Mouse (Mus musculus): ENCODE measurements around the gene Ccdc22. TPM values are rescaled to one million over a fixed set of nuclear protein-coding genes. Genes with fewer than 3 reads are reported as not detected.

Gene Ccdc22
- polyA plus RNA-seq, 1 experiment: 33.6 TPM

- no peak for TF ChIP-seq GATA1 (IDR thresholded peaks at IDR 0.05; ENCODE audit: low read length)
Observed at GRCm38 (mm10) chrX:7595371-7595770, 9.9 kb downstream of the Ccdc22 start.

DNA sequence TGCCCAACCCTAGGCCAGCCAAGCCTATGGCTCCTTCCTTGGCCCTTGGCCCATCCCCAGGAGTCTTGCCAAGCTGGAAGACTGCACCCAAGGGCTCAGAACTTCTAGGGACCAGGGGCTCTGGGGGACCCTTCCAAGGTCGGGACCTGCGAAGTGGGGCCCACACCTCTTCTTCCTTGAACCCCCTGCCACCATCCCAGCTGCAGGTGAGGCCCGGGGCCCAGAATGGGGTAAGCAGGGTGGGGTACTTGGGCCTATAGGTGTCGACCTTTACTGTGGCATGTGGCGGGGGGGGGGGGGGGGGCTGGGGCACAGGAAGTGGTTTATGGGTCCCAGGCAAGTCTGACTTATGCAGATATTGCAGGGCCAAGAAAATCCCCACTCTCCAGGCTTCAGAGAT is 19.0 kb downstream of the Ccdc22 start:
- TF ChIP-seq GATA1 (IDR thresholded peaks at IDR 0.05; ENCODE audit: low read length): no peak

DNA sequence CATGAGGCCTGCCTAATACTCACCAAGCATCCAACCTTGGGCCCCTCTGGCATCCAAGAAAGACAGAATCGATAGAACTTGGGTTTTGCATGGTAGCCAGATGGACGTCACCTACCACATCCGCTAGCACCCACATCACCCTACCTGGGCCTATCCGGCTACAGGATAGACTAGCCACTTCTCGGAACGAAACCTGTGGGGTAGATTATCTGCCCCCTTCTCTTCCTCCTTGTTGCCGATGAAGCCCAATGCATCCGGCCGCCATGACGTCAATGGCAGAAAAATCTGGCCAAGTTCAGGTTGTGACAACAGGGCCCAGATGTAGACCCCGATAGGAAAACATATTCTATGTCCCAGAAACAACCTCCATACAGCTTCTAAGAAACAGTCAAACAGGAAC is 21.4 kb downstream of the Ccdc22 start:
- no peak for TF ChIP-seq GATA1 (IDR thresholded peaks at IDR 0.05; ENCODE audit: low read length)

GRCm38 (mm10) chrX:7581151-7581550 is 24.2 kb downstream of the Ccdc22 start:
- TF ChIP-seq GATA1 (IDR thresholded peaks at IDR 0.05; ENCODE audit: low read length): no peak

- TF ChIP-seq GATA1 (IDR thresholded peaks at IDR 0.05; ENCODE audit: low read length): no peak
Observed at GRCm38 (mm10) chrX:7574885-7575231, 30.5 kb downstream of the Ccdc22 start.

GRCm38 (mm10) chrX:7574087-7574884 is 31.0 kb downstream of the Ccdc22 start, which contains the start of gene Ppp1r3f:
Gene Ppp1r3f (minus strand): TSS chrX:7574283.
- no peak for TF ChIP-seq GATA1 (IDR thresholded peaks at IDR 0.05; ENCODE audit: low read length)

DNA sequence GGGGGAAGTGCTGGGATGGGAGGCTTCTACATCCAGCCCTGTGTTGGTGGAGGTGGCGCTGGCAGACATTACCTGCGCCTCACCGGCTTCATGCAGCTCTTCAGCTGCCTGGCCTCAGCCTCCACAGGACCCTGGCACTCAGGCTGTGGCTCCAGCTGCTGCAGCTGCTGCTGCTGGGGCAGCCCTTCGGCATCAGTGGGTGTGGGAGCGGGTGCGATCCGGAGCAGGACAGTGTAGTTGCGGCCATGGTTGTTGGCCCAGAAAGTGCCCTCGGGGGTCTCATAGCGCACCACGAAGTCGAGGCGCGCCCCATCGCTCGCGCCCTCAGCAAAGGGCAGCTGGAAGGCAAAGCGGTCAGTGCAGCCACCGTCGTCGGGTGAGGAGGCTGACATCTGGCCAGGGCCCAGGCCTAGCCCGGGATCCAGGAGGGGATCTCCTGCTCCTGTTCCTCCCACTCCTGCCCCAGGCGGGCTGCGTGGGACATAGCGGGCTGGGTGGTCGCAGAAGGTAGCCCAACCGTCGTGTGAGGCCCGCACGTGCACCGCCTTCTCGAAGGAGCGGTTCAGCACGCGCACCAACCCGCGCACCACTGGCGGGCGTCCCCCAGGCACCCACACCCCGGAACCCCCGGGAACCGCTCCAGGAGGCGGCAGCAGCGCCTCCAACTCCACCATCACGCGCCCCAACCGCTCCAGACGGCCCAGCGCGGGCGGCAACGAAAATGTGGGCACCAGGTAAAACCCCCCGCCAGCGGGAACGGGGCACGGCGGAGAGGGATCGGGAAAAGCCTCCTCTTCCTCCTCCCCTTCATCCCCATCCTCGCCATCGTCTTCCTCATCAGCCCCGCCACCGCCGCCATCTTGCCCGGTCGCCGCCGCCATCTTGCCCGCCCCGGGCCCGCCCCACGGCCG is 31.9 kb downstream of the Ccdc22 start, which contains the start of gene Foxp3:
Gene Foxp3, plus strand, starts transcription at position 469 of the 911 bp plus-strand sequence.
- no peak for TF ChIP-seq GATA1 (IDR thresholded peaks at IDR 0.05; ENCODE audit: low read length)

DNA sequence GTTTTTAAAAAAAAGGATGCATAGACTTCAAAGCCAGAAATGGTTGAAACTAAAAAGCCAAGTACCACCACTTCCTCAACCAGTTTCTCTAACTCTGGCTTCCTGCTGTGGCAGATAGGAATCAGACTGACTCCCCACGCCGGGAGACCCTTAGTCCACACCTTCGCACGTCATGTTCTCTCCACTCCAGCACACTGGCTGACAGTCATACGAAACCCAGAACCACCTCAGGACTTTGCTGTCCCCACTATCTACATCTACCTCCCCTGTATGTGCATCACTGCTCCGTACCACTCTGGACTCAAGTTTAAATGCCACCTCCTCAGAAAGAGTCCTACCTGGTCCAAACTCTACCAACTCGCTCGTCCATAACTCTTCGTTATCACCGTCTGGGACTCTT is 32.9 kb downstream of the Ccdc22 start:
- TF ChIP-seq GATA1 (IDR thresholded peaks at IDR 0.05; ENCODE audit: low read length): no peak

DNA sequence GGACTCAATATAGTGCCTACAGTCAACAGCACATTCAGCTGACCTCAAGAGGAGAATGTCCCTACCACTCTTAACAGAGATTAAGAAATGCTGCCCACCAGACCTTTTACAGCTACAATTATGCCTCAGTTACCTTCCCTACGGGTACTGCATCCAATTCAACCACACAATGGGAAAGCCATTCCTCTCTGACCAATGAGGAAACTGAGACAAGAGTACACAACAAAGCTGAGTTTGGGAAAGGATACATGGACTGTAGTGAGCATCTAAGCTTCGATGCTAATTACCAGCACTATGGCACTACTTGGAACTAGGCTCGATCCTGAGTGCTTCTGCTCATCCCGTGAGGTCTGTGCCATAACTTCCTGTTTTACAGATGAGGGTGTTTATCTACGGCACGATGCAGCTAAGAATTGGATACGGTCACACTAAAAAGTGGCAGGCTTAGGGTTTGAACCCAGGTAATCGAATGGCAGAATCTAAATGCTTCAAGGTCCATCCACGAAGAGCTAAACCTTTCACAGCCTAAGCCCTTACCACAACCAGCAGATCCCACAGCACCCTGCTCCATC is 33.7 kb downstream of the Ccdc22 start:
- TF ChIP-seq GATA1 (IDR thresholded peaks at IDR 0.05; ENCODE audit: low read length): no peak

DNA sequence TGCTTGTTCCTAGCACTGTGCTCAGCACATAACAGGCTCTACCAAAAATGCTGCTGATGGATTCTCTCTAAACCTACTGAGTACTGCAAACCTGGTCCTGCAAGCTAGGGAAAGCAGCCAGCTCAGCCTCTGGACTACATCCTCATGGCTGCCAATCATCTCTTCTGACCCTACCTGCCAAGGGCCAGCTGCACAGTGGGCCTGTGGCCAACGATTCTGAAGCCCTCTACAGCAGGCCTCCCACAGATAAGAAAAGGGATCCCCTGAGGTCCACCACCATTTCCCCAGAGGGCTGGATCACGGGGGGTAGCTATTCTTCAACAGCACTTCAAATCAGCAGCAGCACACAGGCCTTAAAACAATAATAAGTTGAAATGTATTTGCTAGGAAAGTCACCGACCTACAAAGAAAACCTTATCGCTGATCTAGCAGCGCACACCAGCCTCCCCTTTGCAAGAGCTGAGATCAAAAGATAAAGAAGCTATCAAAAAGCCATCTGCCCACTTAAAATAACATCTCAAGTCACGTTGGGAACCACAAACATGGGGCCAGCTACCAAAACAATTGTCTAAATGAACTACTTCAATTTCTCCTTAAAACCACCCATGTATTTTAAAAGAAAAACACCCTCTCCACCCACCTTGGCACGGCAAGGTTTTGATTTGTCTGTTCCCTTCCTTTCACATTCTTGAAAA is 34.7 kb downstream of the Ccdc22 start:
- peak; percentile 29 for TF ChIP-seq GATA1 (IDR thresholded peaks at IDR 0.05; ENCODE audit: low read length)

GRCm38 (mm10) chrX:7567491-7567890 is 37.8 kb downstream of the Ccdc22 start:
- TF ChIP-seq GATA1 (IDR thresholded peaks at IDR 0.05; ENCODE audit: low read length): no peak

- no peak for TF ChIP-seq GATA1 (IDR thresholded peaks at IDR 0.05; ENCODE audit: low read length)
Observed at GRCm38 (mm10) chrX:7566352-7566751, 39.0 kb downstream of the Ccdc22 start.

DNA sequence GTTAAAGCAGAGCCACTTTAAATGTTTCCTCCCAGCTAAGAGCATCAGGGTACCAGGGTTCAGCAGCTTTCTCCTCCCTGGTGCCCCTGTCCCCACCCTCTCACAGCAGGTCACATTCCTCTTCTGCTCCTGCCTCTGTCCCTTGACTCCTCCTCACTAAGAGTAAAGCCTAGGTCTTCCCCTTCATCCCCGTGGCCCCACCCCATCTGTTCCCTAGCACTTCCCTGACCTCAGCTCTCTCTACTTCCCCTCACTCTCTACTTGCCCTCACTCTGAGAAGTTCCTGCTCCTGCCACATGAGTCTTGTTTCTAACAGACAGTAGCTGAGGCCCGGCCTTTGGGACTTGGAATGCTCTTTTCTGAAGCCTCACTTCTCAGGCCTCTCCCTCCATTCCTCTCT is 42.2 kb downstream of the Ccdc22 start:
- no peak for TF ChIP-seq GATA1 (IDR thresholded peaks at IDR 0.05; ENCODE audit: low read length)

- TF ChIP-seq GATA1 (IDR thresholded peaks at IDR 0.05; ENCODE audit: low read length): no peak
Observed at GRCm38 (mm10) chrX:7553474-7553873, 51.8 kb downstream of the Ccdc22 start.

Other genes with a start within 250 kb of the Ccdc22 start
- gene Usp27x, start 229.7 kb downstream of the Ccdc22 start, polyA plus RNA-seq (2012): 0.28 and 0.42 TPM in 2 replicates
- 0.21 and 0.60 TPM in 2 replicates for gene Foxp3, start 31.9 kb downstream of the Ccdc22 start, polyA plus RNA-seq (2012)
- 1.9 and 2.3 TPM in 2 replicates for gene Ppp1r3f, start 31.2 kb downstream of the Ccdc22 start, polyA plus RNA-seq (2012)
- gene Cacna1f, start 1.6 kb upstream of the Ccdc22 start, polyA plus RNA-seq (2012): 0.02 and 0.10 TPM in 2 replicates
- 0.18 and 0.27 TPM in 2 replicates for gene Syp, start 33.0 kb upstream of the Ccdc22 start, polyA plus RNA-seq (2012)
- not detected in 2 replicates for gene Prickle3, start 51.7 kb upstream of the Ccdc22 start, polyA plus RNA-seq (2012)
- gene Plp2, start 65.9 kb upstream of the Ccdc22 start, polyA plus RNA-seq (2012): 8.9 and 13.9 TPM in 2 replicates
- gene Magix, start 75.7 kb upstream of the Ccdc22 start, polyA plus RNA-seq (2012): not detected in 2 replicates
- gene Gpkow, start 91.6 kb upstream of the Ccdc22 start, polyA plus RNA-seq (2012): 6.1 and 9.3 TPM in 2 replicates
- 14.2 and 17.0 TPM in 2 replicates for gene Wdr45, start 108.8 kb upstream of the Ccdc22 start, polyA plus RNA-seq (2012)
- 1.5 and 4.7 TPM in 2 replicates for gene Gm45208, start 116.7 kb upstream of the Ccdc22 start, polyA plus RNA-seq (2012)
- 9.2 and 10.4 TPM in 2 replicates for gene Praf2, start 122.9 kb upstream of the Ccdc22 start, polyA plus RNA-seq (2012)
- 9.6 and 11.4 TPM in 2 replicates for gene Ccdc120, start 145.4 kb upstream of the Ccdc22 start, polyA plus RNA-seq (2012)
- gene Tfe3, start 157.0 kb upstream of the Ccdc22 start, polyA plus RNA-seq (2012): 36.2 and 43.7 TPM in 2 replicates
- 23.3 and 28.3 TPM in 2 replicates for gene Gripap1, start 184.2 kb upstream of the Ccdc22 start, polyA plus RNA-seq (2012)
- 0.22 and 0.31 TPM in 2 replicates for gene Kcnd1, start 216.8 kb upstream of the Ccdc22 start, polyA plus RNA-seq (2012)
- gene Otud5, start 235.8 kb upstream of the Ccdc22 start, polyA plus RNA-seq (2012): 71.5 and 82.8 TPM in 2 replicates

Data from G1E-ER4 (cell line).